Mouse (Mus musculus) splenic B cell, adult 2 months (primary cell): ENCODE results near the gene Adap1.

ENCODE experiments used
- DNase-seq: peaks from one replicate; pipeline ENCODE4 v3.0.0-alpha.2; 2011; ENCODE audit warnings: low read depth, low spot score
- H3K27me3 ChIP-seq: 2 replicates; pipeline ENCODE4 v1.6.1; 2012; ENCODE audit warnings: mild to moderate bottlenecking, low read length, moderate library complexity, mixed read lengths; ENCODE audit not compliant: control insufficient read depth, poor library complexity, insufficient read depth, severe bottlenecking
- H3K36me3 ChIP-seq: 2 replicates; pipeline ENCODE4 v1.6.1; 2012; ENCODE audit warnings: mild to moderate bottlenecking, low read length, moderate library complexity, mixed read lengths; ENCODE audit not compliant: control insufficient read depth, poor library complexity, insufficient read depth, severe bottlenecking

Gene Adap1

DNA sequence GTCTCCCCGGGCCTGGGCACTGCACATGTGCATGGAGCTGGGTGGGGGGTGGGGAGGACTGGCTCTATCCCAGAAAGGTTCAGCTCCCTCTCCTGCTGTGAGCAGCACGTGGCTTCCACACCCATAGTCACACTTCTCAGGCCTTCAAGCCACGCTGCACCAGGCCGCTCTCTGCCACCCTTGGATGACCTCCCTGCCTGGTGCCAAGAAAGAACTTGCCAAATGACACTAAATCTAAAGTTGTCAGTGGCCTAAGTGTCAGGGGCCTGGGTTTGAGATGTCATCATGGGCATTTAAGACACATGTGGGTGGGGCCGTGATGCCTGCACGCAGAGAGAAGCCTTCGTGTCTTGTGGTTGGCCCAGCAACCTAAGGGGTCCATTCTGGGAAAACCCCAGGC, 5.0 kb downstream of the Adap1 start:
- no peaks in the 10 kb centered on the region for H3K36me3 ChIP-seq
- H3K27me3 ChIP-seq, result no peaks in the 10 kb centered on the region

DNA sequence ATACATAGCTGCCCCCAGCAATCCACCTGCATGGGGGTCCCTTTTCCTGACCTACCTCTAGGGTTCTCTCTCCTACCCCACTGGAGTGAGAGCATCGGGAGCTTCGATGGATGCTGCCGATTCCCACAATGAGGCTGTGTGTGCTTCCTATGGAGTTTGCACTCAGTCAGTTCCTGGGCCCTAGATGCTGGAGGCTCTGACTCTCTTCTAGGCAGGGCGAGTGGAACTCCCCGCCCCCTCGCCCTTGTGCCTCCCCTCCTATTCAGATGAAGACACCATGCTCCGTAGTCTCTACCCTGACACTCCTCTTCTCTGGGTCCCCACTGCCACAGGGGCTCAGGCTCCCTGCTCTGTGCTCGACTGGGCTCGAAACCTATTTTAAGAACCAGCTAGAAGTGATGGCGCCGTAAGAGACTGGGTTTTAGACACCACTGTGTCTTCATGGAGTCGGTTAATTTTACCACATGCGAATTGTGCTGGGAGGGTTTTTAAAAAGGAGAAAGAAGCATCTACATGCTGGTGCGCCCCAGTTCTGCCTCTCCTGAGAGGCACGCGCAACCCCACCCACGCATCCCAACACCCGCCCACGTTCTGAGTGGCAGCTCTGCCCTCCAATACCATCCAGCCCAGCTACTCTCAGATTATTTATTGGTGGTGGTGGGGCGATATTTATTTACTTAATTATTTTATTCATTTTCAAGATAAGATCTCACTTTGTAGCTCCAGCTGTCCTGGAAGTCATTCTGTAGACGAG, 7.5 kb downstream of the Adap1 start:
- Histone ChIP-seq H3K27me3 (no peaks in the 10 kb centered on the region), H3K36me3 (no peaks in the 10 kb centered on the region)
- no peak for DNase-seq

More for the DNA sequence above, 5.0 kb downstream of the Adap1 start:
- no peak for DNase-seq

DNA sequence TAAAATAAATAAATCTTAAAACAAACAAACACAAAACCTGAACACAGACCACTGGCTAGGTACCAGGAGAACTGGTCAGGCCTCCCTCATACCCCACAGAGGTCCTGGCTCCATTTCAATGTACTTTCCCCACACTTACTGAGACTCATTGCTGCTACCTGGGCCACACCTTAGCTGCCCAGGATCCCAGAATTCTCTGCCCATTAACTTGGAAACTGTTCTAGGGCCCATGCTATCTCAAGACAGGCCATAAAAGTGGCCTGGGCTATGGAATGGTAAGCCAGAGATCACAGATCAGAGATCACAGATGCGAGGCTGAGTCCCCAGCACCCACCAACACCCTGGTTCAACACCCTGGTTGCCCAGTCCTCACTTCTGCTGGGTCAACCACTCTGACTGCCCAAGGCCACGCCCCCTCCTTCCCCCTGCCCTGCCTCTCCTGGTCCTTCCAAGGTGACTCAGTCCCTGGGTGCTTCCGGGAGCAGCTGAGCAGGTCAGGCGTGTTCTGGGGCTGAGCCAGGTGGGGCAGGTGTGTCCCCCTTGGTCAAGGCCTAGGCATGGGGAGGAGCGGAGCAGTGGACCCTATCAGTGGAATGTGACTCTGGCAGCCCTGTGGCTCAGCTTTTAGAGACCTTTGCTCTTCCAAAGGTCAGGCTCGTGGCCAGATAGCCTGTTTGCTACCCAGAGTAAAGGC, 8.3 kb downstream of the Adap1 start:
- no peaks in the 10 kb centered on the region for H3K27me3 ChIP-seq
- H3K36me3 ChIP-seq, result no peaks in the 10 kb centered on the region

GRCm38 (mm10) chr5:139314941-139315642, 10.3 kb downstream of the Adap1 start:
- no peak for DNase-seq
- Histone ChIP-seq H3K36me3 (no peaks in the 10 kb centered on the region), H3K27me3 (no peaks in the 10 kb centered on the region)

More for the DNA sequence above, 8.3 kb downstream of the Adap1 start:
- no peak for DNase-seq

- no peaks in the 10 kb centered on the region for H3K27me3 ChIP-seq
- no peak for DNase-seq
Observed at GRCm38 (mm10) chr5:139313536-139313935, 11.9 kb downstream of the Adap1 start.

DNA sequence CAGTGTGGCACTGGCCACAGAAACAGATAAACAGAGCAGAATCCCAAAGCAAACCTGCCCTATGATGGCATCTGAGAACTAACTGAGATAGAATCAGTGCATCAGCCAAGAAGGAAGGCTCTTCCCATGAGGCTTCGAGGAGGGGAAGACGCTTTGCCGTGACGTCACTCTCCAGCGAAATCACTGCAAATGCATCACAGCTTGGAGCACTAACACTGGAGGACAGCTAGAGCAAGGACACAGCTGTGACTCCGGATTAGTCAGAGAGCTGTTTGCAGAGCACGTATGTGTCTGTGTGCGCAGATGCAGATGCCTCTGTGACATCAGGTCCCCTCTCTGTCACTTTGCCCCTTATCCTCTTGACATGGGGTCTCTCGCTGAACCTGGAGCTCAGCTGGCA, 13.6 kb downstream of the Adap1 start:
- no peak for DNase-seq
- no peaks in the 10 kb centered on the region for H3K27me3 ChIP-seq
- H3K36me3 ChIP-seq, result no peaks in the 10 kb centered on the region

More at GRCm38 (mm10) chr5:139313536-139313935, 11.9 kb downstream of the Adap1 start:
- no peaks in the 10 kb centered on the region for H3K36me3 ChIP-seq

DNA sequence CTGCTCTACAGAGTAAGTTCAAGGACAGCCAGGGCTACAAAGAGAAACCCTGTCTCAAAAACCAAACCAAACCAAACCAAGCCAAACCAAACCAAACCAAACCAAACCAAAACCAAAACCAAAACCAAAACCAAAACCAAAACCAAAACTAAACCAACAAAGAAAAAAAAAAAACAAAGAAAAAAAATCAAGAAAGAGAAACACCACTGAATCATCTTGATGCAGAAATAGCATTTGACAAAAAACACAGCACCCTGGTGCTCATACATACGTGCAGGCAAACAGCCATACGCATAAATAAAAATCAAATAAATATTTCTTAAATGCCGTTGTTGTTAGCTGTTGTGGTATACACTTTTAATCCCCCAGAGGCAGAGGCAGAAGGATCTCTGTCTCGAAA, 14.9 kb downstream of the Adap1 start:
- DNase-seq, result no peak
- Histone ChIP-seq H3K36me3 (no peaks in the 10 kb centered on the region), H3K27me3 (no peaks in the 10 kb centered on the region)

DNA sequence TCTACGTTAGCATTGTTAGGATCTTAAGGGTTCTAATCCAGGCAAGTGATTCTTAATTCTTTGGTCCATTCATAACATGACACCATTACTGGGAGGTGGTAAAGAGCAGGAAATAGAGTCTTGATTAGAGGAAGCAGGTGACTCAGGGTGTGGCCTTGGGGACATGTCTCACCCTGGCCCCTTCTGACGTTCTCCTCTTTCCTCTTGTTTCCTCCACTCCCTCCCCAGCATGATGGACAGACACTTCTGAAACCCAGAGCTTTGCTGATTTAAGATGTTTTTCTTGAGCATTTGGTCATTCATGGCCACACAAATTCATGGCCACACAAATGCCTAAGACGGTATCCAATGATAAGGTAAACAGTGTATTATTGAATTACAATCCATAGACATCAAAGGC, 15.5 kb downstream of the Adap1 start:
- Histone ChIP-seq H3K36me3 (no peaks in the 10 kb centered on the region), H3K27me3 (no peaks in the 10 kb centered on the region)
- DNase-seq, result peak; percentile 48

DNA sequence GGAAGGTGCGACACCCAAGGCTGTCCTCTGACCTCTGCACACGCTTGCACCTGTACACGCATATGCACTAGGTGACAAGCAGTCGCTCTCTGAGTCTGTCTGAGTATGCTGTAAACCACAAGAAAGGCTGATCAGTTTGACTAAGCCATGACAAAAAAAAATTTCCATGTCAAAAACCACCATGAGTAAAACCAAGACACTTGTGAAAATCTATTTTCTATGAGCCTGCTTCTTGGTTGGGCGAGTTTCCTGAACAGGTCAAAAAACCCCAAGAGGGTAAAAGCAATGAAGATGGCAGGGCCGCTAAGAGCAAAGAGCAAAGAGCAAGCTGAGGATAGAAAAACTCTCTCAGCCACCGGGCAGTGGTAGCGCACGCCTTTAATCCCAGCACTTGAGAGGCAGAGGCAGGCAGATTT, 21.8 kb downstream of the Adap1 start:
- Histone ChIP-seq H3K36me3 (no peaks in the 10 kb centered on the region), H3K27me3 (no peaks in the 10 kb centered on the region)
- DNase-seq, result peak; percentile 71

- Histone ChIP-seq H3K27me3 (no peaks in the 10 kb centered on the region), H3K36me3 (no peaks in the 10 kb centered on the region)
- no peak for DNase-seq
Observed at GRCm38 (mm10) chr5:139302101-139302500, 23.3 kb downstream of the Adap1 start.

- no peaks in the 10 kb centered on the region; the same call in 1 of the 2 replicates for H3K36me3 ChIP-seq
- DNase-seq, result no peak
Observed at GRCm38 (mm10) chr5:139297745-139298144, 27.7 kb downstream of the Adap1 start.

GRCm38 (mm10) chr5:139297092-139297491, 28.3 kb downstream of the Adap1 start:
- no peaks in the 10 kb centered on the region; the same call in 1 of the 2 replicates for H3K36me3 ChIP-seq
- no peaks in the 10 kb centered on the region for H3K27me3 ChIP-seq
- DNase-seq, result no peak

More at GRCm38 (mm10) chr5:139297745-139298144, 27.7 kb downstream of the Adap1 start:
- H3K27me3 ChIP-seq, result no peaks in the 10 kb centered on the region

DNA sequence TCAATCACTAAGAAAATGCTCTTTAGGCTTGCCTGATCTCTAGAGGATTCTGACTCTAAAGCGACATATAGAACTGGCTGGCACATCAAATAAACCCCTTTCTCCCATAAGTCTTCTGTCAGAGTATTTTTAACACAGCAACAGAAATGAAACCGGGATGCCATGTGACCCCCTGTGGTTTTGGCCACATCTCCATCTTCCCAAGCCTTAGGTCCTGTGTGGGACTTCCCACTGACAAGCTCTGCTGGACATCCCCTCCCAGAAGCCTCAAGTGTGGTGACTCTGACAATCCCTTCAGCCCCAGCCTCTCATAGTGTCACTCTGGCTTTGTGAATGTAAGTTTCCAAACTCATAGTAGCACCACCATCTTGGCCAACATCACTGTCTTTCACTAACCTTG, 31.3 kb downstream of the Adap1 start:
- peak; percentile 50 for DNase-seq
- no peaks in the 10 kb centered on the region for H3K27me3 ChIP-seq

GRCm38 (mm10) chr5:139291811-139292560, 33.4 kb downstream of the Adap1 start:
- H3K27me3 ChIP-seq, result no peaks in the 10 kb centered on the region
- DNase-seq, result no peak

More for the DNA sequence above, 31.3 kb downstream of the Adap1 start:
- H3K36me3 ChIP-seq, result no peaks in the 10 kb centered on the region; the same call in 1 of the 2 replicates

More at GRCm38 (mm10) chr5:139291811-139292560, 33.4 kb downstream of the Adap1 start:
- H3K36me3 ChIP-seq, result no peaks in the 10 kb centered on the region; the same call in 1 of the 2 replicates
